Mouse (Mus musculus): ENCODE measurements around the gene Fasn.

The Fasn gene

GRCm38 (mm10) chr11:120828416-120828815 lies 4.1 kb upstream of the Fasn start:
- 78% methylated on average over 4 of the region's 4 CpGs for WGBS

DNA sequence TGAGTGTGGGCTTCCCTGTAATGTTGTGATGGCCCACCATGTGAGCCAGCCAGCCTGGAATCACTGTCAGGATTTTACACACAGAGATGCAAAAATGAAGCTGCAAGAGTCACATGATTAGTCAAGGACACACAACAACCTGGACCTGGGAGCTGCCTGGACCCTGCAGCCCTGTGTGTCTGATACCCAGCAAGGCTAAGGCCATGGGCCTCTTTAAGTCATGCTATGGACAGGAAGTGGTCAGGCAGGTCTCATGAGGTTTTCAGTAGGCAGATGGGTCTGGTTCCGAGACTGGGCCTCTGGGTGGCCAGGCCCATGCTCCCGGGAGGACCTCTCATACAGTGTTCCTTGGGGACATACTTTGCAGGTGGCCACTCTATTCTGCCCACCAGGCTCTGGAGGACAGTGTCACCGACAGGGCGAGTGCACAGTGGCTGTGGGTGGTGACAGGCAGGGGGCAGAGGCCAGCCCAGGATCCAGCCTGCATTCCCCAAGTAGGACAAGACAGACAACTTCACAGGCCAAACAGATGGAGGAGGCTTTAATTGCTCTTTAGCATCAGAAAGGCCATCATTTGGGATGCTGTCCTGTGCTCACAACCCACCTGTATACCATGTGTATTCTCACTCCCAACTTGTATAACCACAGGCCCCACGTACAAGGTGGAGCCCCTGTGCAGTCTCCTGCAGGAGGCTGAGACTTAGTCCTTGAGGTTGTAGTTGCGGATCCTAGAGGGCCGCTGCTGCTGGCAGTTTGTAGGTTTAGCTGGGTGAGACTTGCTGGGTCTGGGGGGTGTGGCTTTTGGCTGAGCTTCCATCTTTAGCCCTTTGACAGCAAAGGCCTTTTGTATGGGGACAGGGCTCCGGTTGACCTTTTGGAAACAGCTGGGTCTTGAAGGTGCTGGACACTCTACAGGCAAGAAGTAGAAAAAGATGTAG lies 1.9 kb upstream of the Fasn start:
- 88% methylated on average over 8 of the region's 8 CpGs for WGBS

- 39% methylated on average over 4 of the region's 4 CpGs for WGBS
These were observed 1.0 kb upstream of the Fasn start for GRCm38 (mm10) chr11:120825289-120825863.

DNA sequence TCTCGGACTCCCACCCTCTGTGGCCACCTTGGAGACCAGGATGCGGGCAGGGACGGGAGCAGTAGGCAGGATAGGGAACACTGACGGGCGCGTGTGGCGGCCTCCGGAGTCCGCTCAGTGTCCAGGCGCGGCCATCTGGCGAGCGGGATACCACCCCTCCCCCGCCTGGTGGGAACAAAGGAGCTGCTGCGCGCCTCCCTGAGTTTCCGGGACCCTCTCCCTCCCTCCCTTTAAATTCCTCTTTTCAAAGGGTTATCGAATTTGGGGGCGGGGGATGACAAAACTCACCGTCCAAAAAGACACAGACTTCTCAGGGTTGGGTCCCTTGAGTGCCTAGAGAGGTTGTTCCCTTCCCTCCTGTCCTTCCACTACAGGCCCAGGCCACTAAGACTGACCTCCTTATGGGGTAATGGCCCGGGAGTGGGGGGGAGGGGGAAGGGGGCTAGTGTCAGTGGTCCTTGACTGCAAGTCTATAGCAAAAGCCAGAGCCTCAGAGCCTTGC lies 491 bp upstream of the Fasn start:
- 2% methylated on average over 21 of the region's 21 CpGs for WGBS

DNA sequence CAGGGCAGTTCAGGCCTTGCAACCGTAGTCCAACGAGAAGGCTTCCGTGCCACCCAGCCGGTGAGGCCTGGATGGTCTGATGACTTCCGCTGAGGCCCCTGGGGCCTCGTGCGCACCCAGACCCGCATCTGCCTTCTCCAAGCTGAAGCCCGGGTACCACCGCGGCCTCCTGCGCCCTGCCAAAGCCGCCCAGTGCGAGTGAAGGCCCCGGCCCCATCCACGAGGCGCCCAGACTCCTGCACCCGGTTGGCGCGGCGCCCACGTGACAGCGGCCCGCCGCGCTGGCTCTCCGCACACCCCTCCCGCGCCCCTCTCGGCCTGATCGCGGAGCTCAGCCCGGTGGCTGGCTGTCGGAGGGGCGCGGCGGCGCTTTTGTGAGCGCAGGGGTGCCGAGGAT lies 798 bp downstream of the Fasn start:
- under 1% methylated on average over 40 of the region's 40 CpGs for WGBS

GRCm38 (mm10) chr11:120822831-120823550 lies 1.4 kb downstream of the Fasn start:
- WGBS = 3% methylated on average over 14 of the region's 14 CpGs

GRCm38 (mm10) chr11:120822321-120822720 lies 2.0 kb downstream of the Fasn start:
- 51% methylated on average over 4 of the region's 4 CpGs for WGBS

- 61% methylated on average over 14 of the region's 14 CpGs for WGBS
These were observed 3.0 kb downstream of the Fasn start for GRCm38 (mm10) chr11:120821076-120821922.

DNA sequence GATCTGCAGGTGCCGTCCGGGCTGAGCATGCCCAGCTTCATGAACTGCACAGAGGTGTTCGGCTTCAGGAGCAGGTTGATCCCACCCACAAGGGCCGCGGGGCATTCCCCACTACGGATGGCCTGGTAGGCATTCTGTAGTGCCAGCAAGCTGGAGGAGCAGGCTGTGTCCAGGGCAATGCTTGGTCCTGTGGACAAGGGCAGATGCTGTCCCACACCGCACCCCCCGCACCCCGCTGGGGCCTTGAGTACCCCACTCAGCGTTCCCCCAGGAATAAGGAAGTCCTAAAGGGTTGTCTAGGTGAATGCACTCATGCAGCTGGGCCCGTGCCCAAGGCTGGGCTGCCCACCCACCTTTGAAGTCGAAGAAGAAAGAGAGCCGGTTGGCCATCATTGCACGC lies 3.8 kb downstream of the Fasn start:
- 64% methylated on average over 14 of the region's 14 CpGs for WGBS

GRCm38 (mm10) chr11:120819556-120819955 lies 4.8 kb downstream of the Fasn start:
- WGBS = 90% methylated on average over 6 of the region's 6 CpGs

GRCm38 (mm10) chr11:120818251-120818650 lies 6.1 kb downstream of the Fasn start:
- WGBS = 95% methylated on average over 13 of the region's 13 CpGs

GRCm38 (mm10) chr11:120817358-120817757 lies 7.0 kb downstream of the Fasn start:
- WGBS = 96% methylated on average over 6 of the region's 6 CpGs

- WGBS = 75% methylated on average over 16 of the region's 16 CpGs
These were observed 12.3 kb downstream of the Fasn start for GRCm38 (mm10) chr11:120812068-120812467.

GRCm38 (mm10) chr11:120808010-120808409 lies 16.3 kb downstream of the Fasn start:
- 93% methylated on average over 12 of the region's 12 CpGs for WGBS

DNA sequence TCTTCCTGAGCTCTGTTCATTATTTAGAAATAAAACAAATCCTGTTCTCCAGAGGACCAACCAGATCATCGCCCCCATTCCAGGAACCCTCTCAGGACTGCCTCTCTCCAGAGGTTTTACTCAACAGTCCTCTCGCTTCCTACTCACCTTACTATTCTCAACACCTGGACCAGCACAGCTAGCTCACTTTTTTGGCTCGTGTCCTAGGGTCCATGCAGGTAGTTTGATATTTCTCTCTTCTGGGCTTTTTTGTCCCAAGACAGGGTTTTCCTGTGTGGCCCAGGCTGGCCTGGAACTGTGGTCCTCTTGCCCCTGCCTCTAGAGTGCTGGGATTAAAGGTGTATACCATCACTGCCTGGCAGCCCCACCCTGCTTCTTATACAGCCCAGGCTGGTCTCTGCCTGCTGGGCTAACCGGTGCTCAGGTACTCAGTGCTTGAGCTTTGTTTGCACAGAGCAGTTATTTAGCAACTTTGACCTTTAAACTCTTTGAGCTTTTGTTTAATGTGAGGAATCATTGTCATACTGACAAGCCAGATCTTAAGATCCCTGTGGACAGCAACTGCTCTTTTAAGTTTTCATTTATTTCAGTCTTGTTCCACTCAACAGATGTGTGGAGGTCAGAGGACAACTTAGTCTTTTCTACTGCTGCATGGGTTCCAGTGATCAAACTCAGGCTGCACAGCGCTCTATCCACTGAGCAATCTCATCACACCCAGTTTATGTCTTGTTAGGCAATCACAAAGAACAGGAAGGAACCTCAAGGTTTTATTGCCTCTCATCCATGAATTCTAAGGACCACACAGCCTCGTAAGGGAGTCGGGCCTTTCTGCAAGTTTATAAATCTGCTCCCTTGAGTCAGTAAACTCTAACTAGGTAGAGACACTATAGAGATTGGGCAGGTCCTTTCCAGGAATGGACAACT lies 18.7 kb downstream of the Fasn start:
- WGBS = 83% methylated on average over 7 of the region's 7 CpGs

DNA sequence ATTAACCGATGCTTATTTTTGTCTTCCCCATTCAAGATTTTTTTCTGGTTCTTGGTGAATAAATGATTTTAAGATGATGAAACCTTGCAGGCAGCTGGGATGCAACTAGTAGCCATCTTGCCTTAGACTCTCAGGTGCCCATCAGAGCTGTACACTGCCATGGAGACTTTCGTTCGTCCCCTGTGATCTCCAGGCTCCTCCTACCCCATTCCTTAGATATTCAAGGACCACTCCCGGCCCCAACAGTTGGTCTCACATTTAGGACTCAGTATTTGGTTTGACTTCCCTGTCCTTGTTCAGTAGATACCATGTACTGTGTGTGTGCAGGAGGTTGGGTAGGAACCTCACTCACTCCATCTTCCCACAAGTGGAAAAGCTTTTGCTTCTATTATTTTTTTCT lies 19.6 kb downstream of the Fasn start:
- 71% methylated on average over 4 of the region's 4 CpGs for WGBS

GRCm38 (mm10) chr11:120804274-120804673 lies 20.1 kb downstream of the Fasn start:
- WGBS = 70% methylated on average over 7 of the region's 7 CpGs

DNA sequence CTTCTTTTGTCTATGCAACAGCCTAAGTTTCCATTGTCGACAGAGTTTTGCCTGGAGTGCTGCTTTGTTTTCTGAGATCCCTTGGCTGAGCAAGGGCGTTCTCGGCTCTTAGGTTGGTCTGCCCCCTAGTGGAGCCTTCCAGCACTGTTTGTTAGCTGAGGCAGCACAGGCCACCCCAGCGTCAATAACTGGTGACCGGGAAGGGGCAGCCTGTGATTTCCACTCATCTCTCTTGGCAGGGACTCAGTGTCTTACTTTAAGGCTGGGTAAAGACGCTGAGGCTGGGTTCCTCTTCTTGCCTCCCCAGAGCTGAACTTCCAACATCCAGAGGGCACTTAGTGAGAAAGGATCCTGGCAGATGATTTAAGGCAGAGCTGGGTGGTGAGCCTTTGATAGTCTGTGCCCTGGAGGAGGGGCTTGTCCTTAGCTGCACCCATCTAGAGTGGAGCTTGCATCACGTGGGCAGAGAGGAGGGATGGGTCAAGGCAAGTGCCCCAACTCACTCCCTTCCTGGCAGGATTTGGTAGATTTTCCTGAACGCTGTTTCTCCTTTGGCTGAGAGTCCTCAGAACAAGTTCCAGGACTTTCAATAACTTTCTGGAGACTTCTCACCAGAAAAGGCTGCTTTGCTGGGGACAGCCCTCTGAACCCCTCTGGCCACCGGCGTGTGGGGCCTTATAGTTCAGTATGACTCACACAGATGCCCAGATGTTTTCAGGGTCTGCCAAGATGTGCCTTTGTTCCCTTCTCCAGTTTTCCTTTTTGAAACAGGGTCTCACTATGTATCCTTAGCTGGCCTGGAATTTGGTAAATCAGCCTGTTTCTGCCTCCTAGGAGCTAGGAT lies 24.1 kb downstream of the Fasn start:
- WGBS = 11% methylated on average over 10 of the region's 10 CpGs

- 67% methylated on average over 6 of the region's 6 CpGs for WGBS
These were observed 24.9 kb downstream of the Fasn start for GRCm38 (mm10) chr11:120799316-120799890.

Data from cerebral cortex, adult 2 months (tissue).